Mouse (Mus musculus) intestine, embryonic 14.5 days (tissue): Measurements from ENCODE around the gene Lpar2. TPM values are rescaled to one million over a fixed set of nuclear protein-coding genes. Genes with fewer than 3 reads are reported as not detected.

Experiments used
- ATAC-seq: fragments of 200-750 bp; cut with Nextera tagmentation; replicated peaks from 2 replicates; pipeline ENCODE4 v1.8.0; 2017; ENCODE audit warnings: low read depth, moderate number of reproducible peaks, moderate TSS enrichment, moderate library complexity; ENCODE audit not compliant: low FRiP score, low TSS enrichment
- DNase-seq: peaks from one replicate; pipeline ENCODE4 v3.0.0-alpha.2; 2018; ENCODE audit warnings: low spot score
- H3K27ac ChIP-seq: fragments of 300-500 bp; sonication (generic); 2 replicates; pipeline ENCODE4 v1.5.1; 2014; ENCODE audit warnings: low read depth, mild to moderate bottlenecking, control low read depth
- H3K27me3 ChIP-seq: fragments of 300-500 bp; sonication (generic); replicated peaks from 2 replicates; pipeline ENCODE4 v1.6.1; 2014; ENCODE audit warnings: low read length, control low read depth; ENCODE audit not compliant: control insufficient read depth, insufficient read depth
- H3K36me3 ChIP-seq: fragments of 300-500 bp; sonication (generic); 2 replicates; pipeline ENCODE4 v1.6.1; 2014; ENCODE audit warnings: low read length, control low read depth; ENCODE audit not compliant: control insufficient read depth, insufficient read depth
- H3K4me1 ChIP-seq: fragments of 300-500 bp; sonication (generic); replicated peaks from 2 replicates; pipeline ENCODE4 v1.6.1; 2014; ENCODE audit warnings: low read length, control low read depth, mixed read lengths; ENCODE audit not compliant: control insufficient read depth, insufficient read depth
- H3K4me2 ChIP-seq: fragments of 300-500 bp; sonication (generic); 2 replicates; pipeline ENCODE4 v1.6.1; 2014; ENCODE audit warnings: low read length
- H3K4me3 ChIP-seq: fragments of 300-500 bp; sonication (generic); 2 replicates; pipeline ENCODE4 v1.5.1; 2014; ENCODE audit warnings: low read depth, low read length, control low read depth, mixed read lengths
- H3K9ac ChIP-seq: fragments of 300-500 bp; sonication (generic); 2 replicates; pipeline ENCODE4 v1.6.1; 2014; ENCODE audit warnings: mild to moderate bottlenecking, low read length
- H3K9me3 ChIP-seq: fragments of 300-500 bp; sonication (generic); 2 replicates; pipeline ENCODE4 v1.6.1; 2016; ENCODE audit warnings: low read length, control low read depth; ENCODE audit not compliant: control insufficient read depth
- WGBS: fragments of 180-500 bp; shearing (Covaris S2); extraction: QIAGEN DNeasy Blood & Tissue Kit; methylation state at CpG from one replicate; pipeline ENCODE4 v1.1.7; 2014; 5-methylcytosine and 5-hydroxymethylcytosine counted together
- polyA plus RNA-seq: library from polyadenylated mRNA; unstranded; fragments of >200 nt; fragmentation: Nextera tagmentation; extraction: Ambion mirVana; gene quantifications from 2 replicates; pipeline ENCODE4 v1.2.1, GENCODE M21; 2014

Gene Lpar2
- polyA plus RNA-seq: 1.0 and 1.2 TPM in 2 replicates

- H3K27me3 ChIP-seq: no peaks in the 10 kb centered on the region
- peak within 1 kb of the TSS; percentile 20; the same call in 1 of the 2 replicates for H3K27ac ChIP-seq
- peaks cover 19% of the 10 kb centered on the region; the same call in 1 of the 2 replicates for H3K4me1 ChIP-seq
- no peaks in the 10 kb centered on the region for H3K9me3 ChIP-seq
- ATAC-seq (peak; percentile 83), DNase-seq (peak; percentile 89)
- 3% methylated on average over 30 of the region's 35 CpGs for WGBS
- peak within 1 kb of the TSS; percentile 59 for H3K4me3 ChIP-seq
- H3K9ac ChIP-seq: peak within 1 kb of the TSS; percentile 66
- H3K36me3 ChIP-seq: peaks cover 29% of the 10 kb centered on the region
- H3K4me2 ChIP-seq: peak within 1 kb of the TSS; percentile 73
Measured at GRCm38 (mm10) chr8:69822386-69823191, at the start of gene Lpar2. Gene Lpar2 (plus strand): TSS chr8:69822429.

GRCm38 (mm10) chr8:69774503-69775148, 47.6 kb upstream of the Lpar2 start, which contains the start of gene Gm20422:
Gene Gm20422 (minus strand): TSS chr8:69774886.
- DNase-seq (peak; percentile 97), ATAC-seq (peak; percentile 99)
- H3K27ac ChIP-seq: peak within 1 kb of the TSS; percentile 99
- peaks cover 20% of the 10 kb centered on the region for H3K4me1 ChIP-seq
- no peaks in the 10 kb centered on the region for H3K9me3 ChIP-seq
- peak within 1 kb of the TSS; percentile 90 for H3K9ac ChIP-seq
- no peaks in the 10 kb centered on the region for H3K27me3 ChIP-seq
- WGBS: under 1% methylated on average over 41 of the region's 41 CpGs
- peak within 1 kb of the TSS; percentile 88 for H3K4me2 ChIP-seq
- peaks cover 10% of the 10 kb centered on the region; the same call in 1 of the 2 replicates for H3K36me3 ChIP-seq
- H3K4me3 ChIP-seq: peak within 1 kb of the TSS; percentile 72

GRCm38 (mm10) chr8:69775149-69775534, 47.1 kb upstream of the Lpar2 start:
- Histone ChIP-seq H3K9ac (no peak overlapping the region), H3K27ac (no peak overlapping the region; the same call in 1 of the 2 replicates), H3K36me3 (0 out of 2 replicates have a peak, but pooled peaks cover 6% of the 10 kb centered on the region), H3K9me3 (no peaks in the 10 kb centered on the region), H3K4me3 (peak overlapping the region; percentile 72; the same call in 1 of the 2 replicates), H3K27me3 (no peaks in the 10 kb centered on the region), H3K4me2 (peak overlapping the region; percentile 16; the same call in 1 of the 2 replicates), H3K4me1 (peaks cover 20% of the 10 kb centered on the region)
- ATAC-seq (peak; percentile 13; the same call in 1 of the 2 replicates), DNase-seq (no peak)
- WGBS: 42% methylated on average over 2 of the region's 2 CpGs

GRCm38 (mm10) chr8:69777111-69777510, 45.1 kb upstream of the Lpar2 start:
- Histone ChIP-seq H3K4me1 (peaks cover 20% of the 10 kb centered on the region), H3K27me3 (no peaks in the 10 kb centered on the region), H3K4me3 (no peak overlapping the region), H3K27ac (no peak overlapping the region), H3K9ac (no peak overlapping the region), H3K9me3 (no peaks in the 10 kb centered on the region), H3K36me3 (no peaks in the 10 kb centered on the region), H3K4me2 (no peak overlapping the region)
- no peak for ATAC-seq
- 59% methylated on average over 12 of the region's 12 CpGs for WGBS
- peak; percentile 32 for DNase-seq

GRCm38 (mm10) chr8:69789105-69789504, 33.1 kb upstream of the Lpar2 start:
- Histone ChIP-seq H3K4me1 (peaks cover 12% of the 10 kb centered on the region), H3K27ac (no peak overlapping the region), H3K36me3 (peaks cover 12% of the 10 kb centered on the region), H3K9me3 (no peaks in the 10 kb centered on the region), H3K27me3 (no peaks in the 10 kb centered on the region), H3K4me2 (no peak overlapping the region), H3K9ac (no peak overlapping the region), H3K4me3 (no peak overlapping the region)
- ATAC-seq (no peak), DNase-seq (peak; percentile 42)
- WGBS: 89% methylated on average over 5 of the region's 5 CpGs

- peak overlapping the region; percentile 80 for H3K4me2 ChIP-seq
- H3K9ac ChIP-seq: no peak overlapping the region
- no peak overlapping the region for H3K27ac ChIP-seq
- no peaks in the 10 kb centered on the region for H3K27me3 ChIP-seq
- 67% methylated on average over 5 of the region's 5 CpGs for WGBS
- ATAC-seq: no peak
- no peaks in the 10 kb centered on the region for H3K9me3 ChIP-seq
- H3K36me3 ChIP-seq: peaks cover 18% of the 10 kb centered on the region
- peaks cover 12% of the 10 kb centered on the region for H3K4me1 ChIP-seq
- H3K4me3 ChIP-seq: 0 out of 2 replicates have a peak overlapping the region, but pooled peaks have one; percentile 100
- DNase-seq: peak; percentile 45
Measured at GRCm38 (mm10) chr8:69789731-69790130, 32.5 kb upstream of the Lpar2 start.

GRCm38 (mm10) chr8:69790364-69790763, 31.9 kb upstream of the Lpar2 start:
- H3K27me3 ChIP-seq: no peaks in the 10 kb centered on the region
- no peaks in the 10 kb centered on the region for H3K9me3 ChIP-seq
- peak overlapping the region; percentile 96 for H3K9ac ChIP-seq
- peaks cover 12% of the 10 kb centered on the region for H3K4me1 ChIP-seq
- WGBS: 26% methylated on average over 11 of the region's 11 CpGs
- peaks cover 25% of the 10 kb centered on the region for H3K36me3 ChIP-seq
- peak overlapping the region; percentile 79; the same call in 1 of the 2 replicates for H3K27ac ChIP-seq
- DNase-seq: no peak
- H3K4me3 ChIP-seq: peak overlapping the region; percentile 100
- H3K4me2 ChIP-seq: peak overlapping the region; percentile 80
- ATAC-seq: peak; percentile 24

- Histone ChIP-seq H3K27ac (peak within 1 kb of the TSS; percentile 79), H3K4me2 (peak within 1 kb of the TSS; percentile 80), H3K9me3 (no peaks in the 10 kb centered on the region), H3K9ac (peak within 1 kb of the TSS; percentile 96), H3K36me3 (peaks cover 30% of the 10 kb centered on the region), H3K4me1 (peaks cover 12% of the 10 kb centered on the region), H3K27me3 (no peaks in the 10 kb centered on the region), H3K4me3 (peak within 1 kb of the TSS; percentile 100)
- ATAC-seq (peak; percentile 96), DNase-seq (peak; percentile 92)
- WGBS: under 1% methylated on average over 38 of the region's 38 CpGs
Measured at GRCm38 (mm10) chr8:69790773-69791367, 31.4 kb upstream of the Lpar2 start, which contains the start of the genes Atp13a1 and Zfp866. Gene Atp13a1 (plus strand): TSS chr8:69791163. Gene Zfp866 (minus strand): TSS chr8:69791178.
